Mouse (Mus musculus) heart, postnatal 25 days (tissue): Measurements from ENCODE around the gene Agap1. TPM values are rescaled to one million over a fixed set of nuclear protein-coding genes. Genes with fewer than 3 reads are reported as not detected.
"Not testable (repeated sequence)": the region's sequence is repeated elsewhere in the genome, so short reads cannot be mapped to it uniquely, and the experiment has no call there.

Source experiments
- DNase-seq: peaks from one replicate; pipeline ENCODE4 v3.0.0; 2022; ENCODE audit warnings: low spot score
- intact Hi-C: fragments of 180-260 bp; cut with DNase I; formaldehyde crosslinking; loops from one replicate; pipeline ENCODE4 v1.15.1; 2025
- total RNA-seq, 2 experiments: library from RNA; stranded (reverse); gene quantifications; 2 replicates each; pipeline ENCODE4 v1.2.3; 2021

Gene Agap1
- total RNA-seq, 2 experiments from 2014 or later: 62.8 to 65.5 TPM

GRCm38 (mm10) chr1:89494816-89495215 is 40.2 kb downstream of the Agap1 start:
- intact Hi-C loops: no loop called here
- DNase-seq: no peak

GRCm38 (mm10) chr1:89496204-89496603 is 41.6 kb downstream of the Agap1 start:
- intact Hi-C loops: no loop called here

GRCm38 (mm10) chr1:89500925-89501324 is 46.3 kb downstream of the Agap1 start:
- no peak for DNase-seq
- intact Hi-C loops: no loop called here

More at GRCm38 (mm10) chr1:89496204-89496603, 41.6 kb downstream of the Agap1 start:
- DNase-seq: no peak

- DNase-seq: no peak
- intact Hi-C loops: no loop called here
Measured at GRCm38 (mm10) chr1:89501346-89501745, 46.7 kb downstream of the Agap1 start.

GRCm38 (mm10) chr1:89501891-89502290 is 47.3 kb downstream of the Agap1 start:
- intact Hi-C loops, DNase-seq: not testable (repeated sequence)

- no peak for DNase-seq
- intact Hi-C loops: no loop called here
Measured at GRCm38 (mm10) chr1:89509196-89509595, 54.6 kb downstream of the Agap1 start.

GRCm38 (mm10) chr1:89509763-89510340 is 55.2 kb downstream of the Agap1 start:
- intact Hi-C loops: no loop called here
- no peak for DNase-seq

GRCm38 (mm10) chr1:89510731-89511130 is 56.1 kb downstream of the Agap1 start:
- DNase-seq: no peak
- intact Hi-C loops: no loop called here

- intact Hi-C loops: no loop called here
Measured at GRCm38 (mm10) chr1:89513616-89514283, 59.1 kb downstream of the Agap1 start.

GRCm38 (mm10) chr1:89515808-89516560 is 61.4 kb downstream of the Agap1 start:
- DNase-seq: no peak
- intact Hi-C loops: no loop called here

More at GRCm38 (mm10) chr1:89513616-89514283, 59.1 kb downstream of the Agap1 start:
- DNase-seq: no peak

- intact Hi-C loops: no loop called here
- DNase-seq: no peak
Measured at GRCm38 (mm10) chr1:89517817-89518216, 63.2 kb downstream of the Agap1 start.

GRCm38 (mm10) chr1:89519914-89520643 is 65.5 kb downstream of the Agap1 start:
- intact Hi-C loops: loop anchor here (5.0 to 10.0 kb wide), 2 partner anchors 178 to 425 kb away; no protein-coding TSS in a partner anchor
- DNase-seq: no peak

GRCm38 (mm10) chr1:89521406-89521805 is 66.8 kb downstream of the Agap1 start:
- intact Hi-C loops: loop anchor here (5.0 to 10.0 kb wide), 2 partner anchors 179 to 423 kb away; no protein-coding TSS in a partner anchor
- DNase-seq: no peak

GRCm38 (mm10) chr1:89521935-89522535 is 67.4 kb downstream of the Agap1 start:
- intact Hi-C loops: loop anchor here (5.0 to 10.0 kb wide), 2 partner anchors 180 to 423 kb away; no protein-coding TSS in a partner anchor
- no peak for DNase-seq

GRCm38 (mm10) chr1:89524369-89524768 is 69.8 kb downstream of the Agap1 start:
- DNase-seq: peak; percentile 60
- intact Hi-C loops: loop anchor here (1.0 to 10.0 kb wide), 5 partner anchors 70 to 420 kb away; partner anchors contain the start of gene Agap1

GRCm38 (mm10) chr1:89524998-89525397 is 70.4 kb downstream of the Agap1 start:
- intact Hi-C loops: loop anchor here (1.0 to 10.0 kb wide), 5 partner anchors 71 to 420 kb away; partner anchors contain the start of gene Agap1

GRCm38 (mm10) chr1:89525825-89526224 is 71.2 kb downstream of the Agap1 start:
- no peak for DNase-seq
- intact Hi-C loops: loop anchor here (1.0 to 10.0 kb wide), 4 partner anchors 55 to 419 kb away; no protein-coding TSS in a partner anchor

More at GRCm38 (mm10) chr1:89524998-89525397, 70.4 kb downstream of the Agap1 start:
- no peak for DNase-seq

- intact Hi-C loops: loop anchor here (10.0 kb wide), 1 partner anchor 416 kb away; no protein-coding TSS in a partner anchor
- DNase-seq: peak; percentile 29
Measured at GRCm38 (mm10) chr1:89528671-89529276, 74.2 kb downstream of the Agap1 start.

GRCm38 (mm10) chr1:89533702-89534101 is 79.1 kb downstream of the Agap1 start:
- no peak for DNase-seq
- intact Hi-C loops: no loop called here
